Mouse (Mus musculus) heart, postnatal 0 days (tissue): ENCODE measurements around the gene Phc1. TPM values are rescaled to one million over a fixed set of nuclear protein-coding genes. Genes with fewer than 3 reads are reported as not detected.

Experiments used
- ATAC-seq: fragments of 200-750 bp; cut with Nextera tagmentation; 2 replicates; pipeline ENCODE4 v1.8.0; 2017; ENCODE audit warnings: low read depth, moderate number of reproducible peaks, moderate library complexity; ENCODE audit not compliant: insufficient read depth
- DNase-seq: peaks from one replicate; pipeline ENCODE4 v3.0.0-alpha.2; 2016; ENCODE audit warnings: low spot score
- H3K27ac ChIP-seq: fragments of 300-500 bp; sonication (generic); 2 replicates; pipeline ENCODE4 v1.5.1; 2014; ENCODE audit warnings: low read depth, mild to moderate bottlenecking
- H3K27me3 ChIP-seq: fragments of 300-500 bp; sonication (generic); 2 replicates; pipeline ENCODE4 v1.6.1; 2014; ENCODE audit warnings: low read length, mixed read lengths; ENCODE audit not compliant: control insufficient read depth, insufficient read depth
- H3K36me3 ChIP-seq: fragments of 300-500 bp; sonication (generic); replicated peaks from 2 replicates; pipeline ENCODE4 v1.6.1; 2014; ENCODE audit warnings: low read length, mixed read lengths; ENCODE audit not compliant: control insufficient read depth, insufficient read depth
- H3K4me1 ChIP-seq: fragments of 300-500 bp; sonication (generic); 2 replicates; pipeline ENCODE4 v1.6.1; 2014; ENCODE audit warnings: antibody characterized with exemption; ENCODE audit not compliant: control insufficient read depth, insufficient read depth
- H3K4me2 ChIP-seq: fragments of 300-500 bp; sonication (generic); 2 replicates; pipeline ENCODE4 v1.6.1; 2014; ENCODE audit warnings: low read depth, mild to moderate bottlenecking, low read length, moderate library complexity
- H3K4me3 ChIP-seq: fragments of 300-500 bp; sonication (generic); 2 replicates; pipeline ENCODE4 v1.5.1; 2014; ENCODE audit warnings: low read depth, low read length
- H3K9ac ChIP-seq: fragments of 300-500 bp; sonication (generic); replicated peaks from 2 replicates; pipeline ENCODE4 v1.6.1; 2014; ENCODE audit warnings: low read depth, low read length, mixed read lengths
- H3K9me3 ChIP-seq: fragments of 300-500 bp; sonication (generic); replicated peaks from 2 replicates; pipeline ENCODE4 v1.6.1; 2016; ENCODE audit warnings: low read length; ENCODE audit not compliant: control insufficient read depth
- CTCF ChIP-seq: IDR thresholded peaks from 2 replicates; pipeline ENCODE4 v1.5.1; 2016; ENCODE audit warnings: antibody characterized with exemption, control low read depth, low read depth
- EP300 ChIP-seq: IDR thresholded peaks from 2 replicates; pipeline ENCODE4 v1.6.1; 2016; ENCODE audit warnings: antibody characterized with exemption, low read depth
- WGBS: fragments of 180-500 bp; shearing (Covaris S2); extraction: QIAGEN DNeasy Blood & Tissue Kit; methylation state at CpG from one replicate; pipeline ENCODE4 v1.1.7; 2014; 5-methylcytosine and 5-hydroxymethylcytosine counted together
- polyA plus RNA-seq: library from polyadenylated mRNA; unstranded; fragments of >200 nt; fragmentation: Nextera tagmentation; extraction: Ambion mirVana; gene quantifications from 2 replicates; pipeline ENCODE4 v1.2.1, GENCODE M21; 2015
- total RNA-seq: library from RNA; depleted of rRNA; stranded (reverse); fragments of >200 nt; gene quantifications from 2 replicates; pipeline ENCODE4 v1.2.3, GENCODE M21; 2014; ENCODE audit warnings: low replicate concordance

Gene Phc1
- total and polyA plus RNA-seq, 2 experiments from 2014 or later = 4.6 to 19.6 TPM

DNA sequence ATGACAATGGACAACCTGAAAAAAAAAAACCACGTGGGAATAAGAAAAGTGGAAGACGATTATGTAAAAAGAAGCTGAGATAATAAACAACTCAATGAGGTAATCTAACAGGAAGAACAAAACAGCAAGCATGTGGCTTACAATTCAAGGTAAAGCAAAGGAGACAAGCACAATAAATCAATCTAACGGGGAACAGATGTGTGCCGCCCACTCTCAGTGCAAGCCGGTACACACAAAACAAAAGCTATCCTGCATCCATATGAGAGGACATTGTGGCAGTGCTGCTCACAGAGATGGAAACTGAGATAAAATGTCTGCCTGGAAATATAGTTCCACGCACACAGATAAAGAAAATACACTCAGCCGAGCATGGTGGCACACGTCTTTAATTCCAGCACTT is 41.7 kb upstream of the Phc1 start:
- H3K9ac ChIP-seq = no peak overlapping the region
- H3K9me3 ChIP-seq = no peaks in the 10 kb centered on the region
- H3K4me3 ChIP-seq = no peak overlapping the region
- WGBS = 71% methylated on average over 8 of the region's 8 CpGs
- H3K4me2 ChIP-seq = no peak overlapping the region
- H3K4me1 ChIP-seq = no peaks in the 10 kb centered on the region
- no peaks in the 10 kb centered on the region for H3K27me3 ChIP-seq
- TF ChIP-seq CTCF = no peak
- TF ChIP-seq EP300 = no peak
- DNase-seq (no peak), ATAC-seq (no peak)
- no peak overlapping the region for H3K27ac ChIP-seq
- no peaks in the 10 kb centered on the region for H3K36me3 ChIP-seq

DNA sequence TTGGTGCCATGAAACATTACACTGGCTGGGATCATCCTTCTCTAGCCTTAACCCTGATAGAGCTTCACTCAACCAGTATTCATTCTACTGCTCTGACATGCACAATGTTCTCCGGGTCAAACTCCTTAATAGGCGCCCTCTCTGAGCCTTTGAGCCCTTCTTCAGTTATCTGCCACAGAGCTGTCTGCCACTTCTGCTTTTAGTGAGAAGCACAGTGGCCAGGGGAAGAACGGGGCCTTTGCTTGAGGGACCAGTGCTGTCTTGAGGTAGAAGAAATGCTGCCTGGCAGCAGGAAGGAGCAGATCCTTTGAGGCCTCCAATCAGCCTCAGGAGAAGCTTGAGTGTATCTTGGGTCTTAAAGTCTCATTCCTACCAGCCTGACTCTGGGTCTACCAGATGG is 27.9 kb upstream of the Phc1 start:
- no peak overlapping the region for H3K4me2 ChIP-seq
- DNase-seq = no peak
- no peaks in the 10 kb centered on the region for H3K4me1 ChIP-seq
- H3K27ac ChIP-seq = no peak overlapping the region
- no peak for ATAC-seq
- H3K4me3 ChIP-seq = no peak overlapping the region
- H3K9ac ChIP-seq = no peak overlapping the region
- no peaks in the 10 kb centered on the region for H3K36me3 ChIP-seq
- no peaks in the 10 kb centered on the region for H3K27me3 ChIP-seq
- H3K9me3 ChIP-seq = no peaks in the 10 kb centered on the region
- WGBS = 57% methylated on average over 3 of the region's 3 CpGs
- TF ChIP-seq CTCF (no peak), EP300 (no peak)

DNA sequence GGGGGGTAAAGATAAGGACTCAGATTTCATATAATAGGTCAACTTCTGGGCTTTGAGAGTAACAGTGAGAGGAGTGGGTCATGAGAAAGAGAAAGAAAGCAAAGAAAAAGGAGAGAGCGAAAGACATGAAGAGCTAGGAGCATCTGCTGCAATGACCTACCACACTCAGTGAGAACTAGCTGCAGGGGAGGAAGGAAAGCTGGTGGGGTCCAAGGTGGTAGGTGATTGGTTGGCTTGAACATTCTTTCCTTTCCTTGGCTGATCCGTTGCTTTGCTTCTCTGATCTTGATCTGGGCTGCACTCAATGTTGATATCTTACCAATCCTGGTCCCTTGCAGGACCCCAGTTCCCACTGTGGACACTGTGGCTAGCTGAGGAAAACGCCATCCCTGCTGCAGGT is 26.6 kb upstream of the Phc1 start:
- H3K9ac ChIP-seq = no peak overlapping the region
- 35% methylated on average over 3 of the region's 3 CpGs for WGBS
- H3K4me3 ChIP-seq = no peak overlapping the region
- no peak overlapping the region for H3K27ac ChIP-seq
- H3K4me1 ChIP-seq = no peaks in the 10 kb centered on the region
- no peak overlapping the region for H3K4me2 ChIP-seq
- no peaks in the 10 kb centered on the region for H3K9me3 ChIP-seq
- DNase-seq (no peak), ATAC-seq (no peak)
- H3K27me3 ChIP-seq = no peaks in the 10 kb centered on the region
- H3K36me3 ChIP-seq = no peaks in the 10 kb centered on the region
- TF ChIP-seq CTCF (no peak), EP300 (no peak)

DNA sequence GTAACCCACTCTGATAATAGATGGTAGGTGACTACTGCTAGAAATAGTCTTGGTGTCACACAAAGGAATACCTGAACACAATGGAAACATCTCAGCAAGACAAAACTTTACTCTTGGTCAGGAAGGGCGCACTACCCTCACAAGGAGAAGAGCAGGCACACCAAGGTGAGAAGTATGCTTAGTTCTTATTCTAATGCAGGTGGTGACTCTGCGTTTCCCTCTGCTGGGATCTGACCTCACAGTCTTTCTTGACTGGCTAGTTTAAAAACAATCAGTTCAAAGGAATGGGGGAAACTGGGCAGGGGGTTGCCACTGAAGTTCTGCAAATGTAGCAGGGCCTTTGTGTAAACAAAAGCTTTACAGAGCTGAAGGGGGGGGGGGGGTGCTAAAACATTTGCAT is 25.9 kb upstream of the Phc1 start:
- TF ChIP-seq CTCF = no peak
- TF ChIP-seq EP300 = no peak
- no peak for DNase-seq
- H3K4me1 ChIP-seq = no peaks in the 10 kb centered on the region
- WGBS = 43% methylated on average over 2 of the region's 2 CpGs
- no peaks in the 10 kb centered on the region for H3K36me3 ChIP-seq
- no peak overlapping the region for H3K4me3 ChIP-seq
- H3K27me3 ChIP-seq = no peaks in the 10 kb centered on the region
- no peak overlapping the region for H3K9ac ChIP-seq
- H3K4me2 ChIP-seq = no peak overlapping the region
- no peaks in the 10 kb centered on the region for H3K9me3 ChIP-seq
- no peak overlapping the region for H3K27ac ChIP-seq
- no peak for ATAC-seq

DNA sequence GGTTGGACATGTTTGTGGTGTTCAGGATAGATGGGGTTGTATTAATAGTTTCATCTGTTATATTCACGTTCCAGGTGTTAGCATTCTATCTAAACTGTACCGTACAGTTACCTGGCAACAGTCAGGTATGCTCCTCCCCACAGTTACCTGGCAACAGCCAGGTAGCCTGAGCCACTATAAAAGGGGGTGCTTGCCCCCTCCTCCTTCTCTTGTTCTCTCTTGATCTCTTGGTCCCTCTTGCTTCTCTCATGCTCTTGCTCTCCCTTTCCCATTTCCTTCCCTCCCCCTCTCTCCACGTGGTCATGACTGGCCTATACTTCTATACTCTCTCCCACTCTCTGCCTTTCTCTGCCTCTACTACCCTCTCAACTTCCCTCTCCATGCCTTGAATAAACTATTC is 25.3 kb upstream of the Phc1 start:
- Histone ChIP-seq H3K4me3 (no peak overlapping the region), H3K36me3 (no peaks in the 10 kb centered on the region), H3K27ac (no peak overlapping the region), H3K9me3 (no peaks in the 10 kb centered on the region), H3K4me1 (no peaks in the 10 kb centered on the region), H3K4me2 (no peak overlapping the region), H3K27me3 (no peaks in the 10 kb centered on the region), H3K9ac (no peak overlapping the region)
- DNase-seq (no peak), ATAC-seq (no peak)
- no peak for TF ChIP-seq CTCF
- TF ChIP-seq EP300 = no peak
- 55% methylated on average over 3 of the region's 3 CpGs for WGBS

DNA sequence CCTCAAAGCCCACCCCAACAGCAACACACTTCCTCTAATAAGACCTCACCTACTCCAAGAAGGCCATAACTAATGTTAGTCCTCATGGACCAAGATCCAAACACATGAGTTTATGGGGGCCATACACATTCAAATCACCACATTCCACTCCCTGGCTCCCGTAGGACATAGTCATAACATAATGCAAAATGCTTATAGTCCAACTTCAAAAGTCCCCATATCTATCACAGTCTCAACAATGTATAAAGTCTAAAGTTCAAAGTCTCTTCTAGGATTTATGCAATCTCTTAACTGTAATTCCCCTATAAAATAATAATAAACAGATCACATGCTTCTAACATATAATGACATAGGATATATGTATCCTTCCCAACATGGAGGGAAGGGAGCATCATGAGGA is 16.7 kb upstream of the Phc1 start:
- DNase-seq (no peak), ATAC-seq (no peak)
- H3K4me2 ChIP-seq = no peak overlapping the region
- no peak overlapping the region for H3K4me3 ChIP-seq
- H3K27me3 ChIP-seq = no peaks in the 10 kb centered on the region
- H3K9me3 ChIP-seq = no peaks in the 10 kb centered on the region
- no peak overlapping the region for H3K27ac ChIP-seq
- no peaks in the 10 kb centered on the region for H3K36me3 ChIP-seq
- H3K9ac ChIP-seq = no peak overlapping the region
- 88% methylated on average over 1 of the region's 1 CpGs for WGBS
- TF ChIP-seq CTCF = no peak
- TF ChIP-seq EP300 = no peak
- H3K4me1 ChIP-seq = no peaks in the 10 kb centered on the region
